Mouse (Mus musculus) urinary bladder, adult 18-20 months (tissue): Measurements from ENCODE around the gene Tldc1.
A peak's percentile ranks its signal among the peaks of the same experiment; 100 is the strongest.

Source experiments
- DNase-seq, 2 experiments: peaks; one replicate each; pipeline ENCODE4 v3.0.0; 2022; ENCODE audit warnings: low spot score in 2 of 2, mixed read lengths in 2 of 2

Tldc1 gene

GRCm38 (mm10) chr8:119778263-119778662, at the start of gene Tldc1:
Gene Tldc1 (minus strand): TSS chr8:119778416.
- peak; percentile 99 to 100 for DNase-seq

DNA sequence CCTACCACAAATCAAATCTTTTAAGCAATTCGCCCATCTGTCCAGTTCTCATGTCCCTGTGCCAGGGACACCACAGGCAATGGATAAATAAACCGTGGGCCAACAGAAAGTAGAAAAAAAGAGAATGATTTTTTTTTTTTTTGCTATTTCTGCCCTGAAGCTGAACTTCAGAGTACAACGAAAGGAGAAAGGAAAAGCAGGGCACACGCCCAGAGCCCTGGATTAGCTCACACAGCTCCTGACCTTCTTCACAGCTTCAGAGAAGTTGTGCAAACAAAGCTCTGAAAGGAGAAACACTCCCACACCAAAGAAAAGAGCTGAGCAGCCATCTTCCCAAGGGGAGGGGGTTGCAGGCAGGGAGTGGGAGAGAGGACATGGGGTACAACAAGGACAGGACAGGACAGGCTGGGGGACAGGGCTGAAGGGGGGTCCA, 49.5 kb upstream of the Tldc1 start:
- no peak for DNase-seq

GRCm38 (mm10) chr8:119826982-119827381, 48.8 kb upstream of the Tldc1 start:
- no peak for DNase-seq

DNA sequence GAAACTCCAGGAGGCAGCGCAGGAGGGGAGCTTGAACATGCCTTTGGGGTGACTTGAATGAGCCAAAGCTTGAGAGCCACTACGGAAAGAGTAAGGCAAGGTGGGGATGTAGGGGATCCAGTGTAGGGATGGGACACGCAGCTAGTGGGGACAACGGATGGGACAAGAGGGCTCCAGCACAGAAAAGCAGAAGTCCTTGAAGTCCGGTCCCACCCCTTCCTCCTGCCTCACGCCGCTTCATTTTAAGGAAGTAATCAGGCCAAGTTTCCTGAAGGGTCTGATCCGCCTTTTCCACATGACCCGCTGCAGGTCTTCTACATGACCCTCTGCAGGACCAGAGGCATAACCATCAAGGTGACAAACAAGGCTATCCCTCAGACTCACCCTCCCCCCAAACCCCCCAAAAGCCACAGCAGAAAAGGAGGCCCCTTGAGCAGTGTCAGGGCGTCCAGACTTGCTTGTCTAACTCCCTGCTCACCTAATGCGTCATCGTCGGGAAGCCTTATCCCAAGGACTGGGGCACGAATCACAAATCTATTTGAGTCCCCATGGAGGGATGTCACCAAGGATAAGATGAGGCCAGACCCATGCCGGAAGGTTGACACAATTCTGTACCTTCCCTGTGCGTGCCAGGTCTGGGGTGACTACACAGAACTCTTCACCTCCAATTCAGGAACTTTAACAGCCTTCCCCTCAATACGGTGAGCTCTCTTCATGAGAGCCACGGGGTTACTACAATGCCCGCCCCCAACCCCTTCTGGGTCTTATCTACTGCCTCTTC, 47.9 kb upstream of the Tldc1 start:
- DNase-seq: no peak

GRCm38 (mm10) chr8:119824809-119825273, 46.6 kb upstream of the Tldc1 start:
- DNase-seq: no peak

DNA sequence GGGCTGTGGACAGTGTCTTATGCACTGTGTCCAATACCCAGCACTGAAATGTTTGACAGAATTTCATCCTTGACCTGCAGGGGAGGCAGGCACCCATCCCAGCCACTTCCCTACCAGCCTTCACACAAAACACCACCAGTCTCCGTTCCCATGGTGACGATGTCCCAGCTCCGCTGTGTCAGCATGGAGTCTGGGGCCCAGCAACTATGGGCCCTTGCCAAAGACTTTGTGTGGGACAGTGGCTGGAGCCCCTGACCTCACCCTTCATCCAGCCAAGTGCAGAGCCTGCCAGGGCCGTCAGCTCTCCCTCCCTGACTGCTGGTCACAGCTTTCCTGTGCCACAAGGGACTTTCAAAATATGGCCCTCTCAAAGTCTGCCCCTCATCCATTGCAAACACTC, 45.9 kb upstream of the Tldc1 start:
- DNase-seq: no peak

DNA sequence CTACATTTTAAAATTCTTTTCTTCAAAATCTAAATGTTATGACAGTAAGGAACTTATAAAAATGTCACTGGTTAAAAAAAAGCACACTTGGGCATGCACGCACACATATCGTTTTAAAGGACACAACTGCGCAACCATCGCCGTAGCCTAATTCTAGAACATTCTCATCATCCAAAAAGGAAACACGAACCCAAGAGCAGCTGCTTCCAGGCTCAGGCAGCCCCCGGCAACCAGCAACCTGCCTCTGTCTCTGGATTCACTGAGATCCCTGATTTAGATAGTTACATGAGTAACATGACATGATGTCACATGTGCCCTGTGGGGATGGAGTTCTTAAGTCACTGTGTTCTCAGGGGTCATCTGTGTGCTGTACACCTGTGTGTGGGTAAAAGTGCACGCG, 45.1 kb upstream of the Tldc1 start:
- no peak for DNase-seq

GRCm38 (mm10) chr8:119821691-119822090, 43.5 kb upstream of the Tldc1 start:
- DNase-seq: no peak

GRCm38 (mm10) chr8:119819976-119820375, 41.8 kb upstream of the Tldc1 start:
- no peak for DNase-seq

DNA sequence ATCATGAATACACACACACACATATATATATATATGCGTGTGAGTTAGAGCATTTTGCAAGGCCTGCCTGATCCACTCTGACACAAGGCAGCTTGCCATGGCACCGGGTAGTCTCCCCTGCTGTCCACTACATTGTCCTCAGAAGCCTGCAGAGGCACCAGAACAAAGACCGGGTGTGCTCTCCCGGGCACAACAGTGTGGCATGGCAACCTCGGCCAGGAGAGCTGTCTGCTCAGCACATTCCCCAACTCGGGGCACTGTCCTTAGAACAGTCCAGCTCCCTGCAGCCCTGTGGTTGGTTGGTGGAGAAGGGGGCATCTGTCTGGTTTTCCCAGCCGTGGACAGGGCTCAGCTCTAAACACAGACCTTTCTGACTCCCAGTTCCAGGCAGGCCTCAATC, 41.1 kb upstream of the Tldc1 start:
- DNase-seq: no peak

DNA sequence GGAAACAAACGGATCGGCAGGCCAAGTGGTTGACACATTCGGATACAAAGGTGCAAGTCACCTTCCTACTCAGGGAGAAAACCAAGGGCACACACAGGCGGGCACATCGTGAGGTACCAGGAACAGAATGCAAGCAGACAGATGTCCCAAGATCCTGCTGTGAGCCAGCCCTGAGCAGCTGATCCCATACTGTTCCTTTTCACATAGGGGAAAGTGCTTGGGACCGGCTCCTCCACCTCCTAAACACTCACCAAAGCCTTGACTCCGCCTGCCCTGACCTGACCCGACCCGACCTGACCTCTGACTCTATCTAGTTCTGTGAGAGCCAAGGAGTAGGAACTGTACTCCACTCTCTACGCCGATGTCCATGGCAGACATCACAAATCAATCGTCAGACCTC, 39.2 kb upstream of the Tldc1 start:
- peak in 1 of 2 experiments; percentile 24 for DNase-seq

- peak in 1 of 2 experiments; percentile 68 for DNase-seq
Measured at GRCm38 (mm10) chr8:119816219-119816618, 38.0 kb upstream of the Tldc1 start.

- DNase-seq: no peak
Measured at GRCm38 (mm10) chr8:119812650-119813431, 34.6 kb upstream of the Tldc1 start.

- no peak for DNase-seq
Measured at GRCm38 (mm10) chr8:119811925-119812324, 33.7 kb upstream of the Tldc1 start.

DNA sequence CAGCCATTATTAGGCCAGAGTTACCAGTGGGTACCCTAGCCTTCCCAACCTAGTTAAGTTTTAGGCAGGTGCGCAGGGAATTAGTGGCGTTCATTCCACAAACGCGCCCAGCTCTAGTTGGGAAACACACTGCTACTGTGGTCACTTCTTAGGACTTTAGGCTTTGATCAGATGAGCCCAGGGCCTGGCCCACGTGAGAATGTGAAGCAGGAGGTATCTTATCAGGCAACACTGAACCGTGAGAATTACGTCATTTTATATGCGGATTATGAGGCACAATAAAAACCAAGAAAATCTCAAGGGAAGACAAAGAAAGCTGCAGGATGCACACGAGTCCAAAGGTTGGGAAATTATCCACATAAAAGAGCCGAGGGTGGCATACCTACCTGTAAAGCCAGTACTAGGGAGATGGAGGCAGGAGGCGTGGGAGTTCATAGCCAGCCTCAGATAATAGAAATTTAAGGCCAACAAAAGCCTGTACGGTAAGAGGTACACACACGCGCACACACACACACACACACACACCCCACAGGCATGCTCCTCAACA, 32.8 kb upstream of the Tldc1 start:
- no peak for DNase-seq

DNA sequence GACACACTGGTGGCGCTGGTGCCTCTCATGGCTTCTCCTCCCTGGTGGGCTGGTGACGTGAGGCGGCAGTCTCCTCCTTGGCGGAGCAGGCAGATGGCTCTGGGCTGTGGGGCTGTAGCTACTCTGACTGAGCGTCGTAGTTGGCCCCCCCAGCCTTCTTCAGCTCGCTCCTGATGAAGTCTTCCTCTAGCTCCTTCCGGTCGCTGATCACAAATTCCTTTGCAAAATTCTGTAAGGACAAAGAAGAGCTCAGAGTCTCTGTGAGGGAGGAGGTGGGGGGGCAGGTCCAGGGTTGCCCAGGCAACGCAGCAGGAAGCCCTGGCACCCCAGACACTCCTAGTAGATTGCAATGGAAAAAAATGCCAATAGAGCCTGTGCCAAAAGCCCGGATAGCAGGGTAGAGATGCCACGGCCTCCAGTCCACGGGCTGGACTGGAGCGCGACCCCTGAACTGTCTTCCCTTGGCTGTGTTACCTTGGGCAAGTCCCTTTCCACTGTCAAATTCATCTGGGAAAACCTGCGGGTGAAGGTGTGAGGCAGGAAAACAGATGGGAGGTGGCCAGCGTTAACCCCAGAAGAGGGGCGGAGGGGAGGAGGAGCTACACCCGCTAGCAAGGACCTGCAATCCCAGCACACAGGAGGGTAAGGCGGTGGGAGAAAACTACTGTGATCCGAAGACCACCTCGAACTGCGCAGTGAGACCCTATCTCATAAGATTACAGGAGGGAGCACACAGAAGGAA, 32.1 kb upstream of the Tldc1 start:
- no peak for DNase-seq

DNA sequence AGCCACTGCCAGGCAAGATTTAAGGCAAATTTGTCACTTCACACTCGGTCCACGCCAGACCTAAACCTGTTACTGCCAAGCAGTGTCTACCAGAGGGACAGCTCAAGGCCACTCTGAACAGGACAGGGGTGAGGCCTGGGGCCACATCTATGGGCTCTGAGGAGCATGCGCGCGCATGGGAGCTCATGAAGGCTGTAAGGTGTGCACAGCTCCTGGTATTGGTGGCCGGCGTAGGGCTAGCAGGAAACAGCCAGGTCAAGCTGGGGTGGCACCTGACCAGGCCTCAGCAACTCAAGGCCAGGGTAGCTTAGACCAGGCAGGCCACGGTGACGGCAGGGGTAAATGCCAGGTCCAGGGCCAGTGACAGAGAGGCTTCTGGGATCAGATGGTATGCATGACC, 31.4 kb upstream of the Tldc1 start:
- DNase-seq: no peak

DNA sequence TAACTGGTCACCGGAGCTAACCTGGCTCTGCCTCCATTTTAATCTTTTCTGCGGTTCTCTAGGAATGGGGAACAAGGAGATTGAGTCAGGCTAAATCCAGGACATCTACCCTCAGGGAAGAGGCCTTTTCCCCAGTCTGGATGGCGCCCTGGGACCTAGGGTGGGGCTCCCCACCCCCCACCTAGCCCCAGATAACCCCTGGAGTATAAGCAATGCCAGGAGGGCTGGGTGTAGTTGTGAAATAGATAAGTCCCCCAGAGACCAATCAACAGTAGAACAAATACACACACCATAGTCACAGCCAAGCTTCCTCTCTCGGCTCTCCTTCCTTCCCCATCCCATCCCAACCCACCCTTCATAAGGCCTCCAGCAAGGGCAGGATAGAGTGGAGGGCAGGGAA, 29.5 kb upstream of the Tldc1 start:
- DNase-seq: no peak

- DNase-seq: no peak
Measured at GRCm38 (mm10) chr8:119806422-119807263, 28.4 kb upstream of the Tldc1 start.

DNA sequence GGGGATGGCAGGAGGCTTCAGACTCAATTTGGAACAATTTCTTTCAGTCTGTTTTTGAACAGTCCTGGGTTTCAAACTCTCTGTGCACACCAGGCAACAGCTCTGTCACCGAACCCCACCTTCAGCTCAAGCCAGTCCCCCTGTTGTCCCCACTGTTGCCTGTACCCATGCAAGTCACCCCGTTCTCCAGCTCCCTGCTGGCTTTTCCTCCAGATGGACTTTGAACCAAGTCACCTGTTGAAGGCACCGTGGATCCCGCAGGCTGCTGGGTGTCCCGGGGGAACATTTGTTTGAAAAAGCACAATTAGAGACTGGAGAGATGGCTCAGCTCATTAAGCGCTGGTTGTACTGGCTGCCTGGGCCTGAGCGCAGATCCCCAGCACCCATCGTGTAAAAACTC, 27.1 kb upstream of the Tldc1 start:
- DNase-seq: no peak

GRCm38 (mm10) chr8:119802592-119802991, 24.4 kb upstream of the Tldc1 start:
- no peak for DNase-seq
